Mouse (Mus musculus) brown adipose tissue, adult 24 weeks (tissue): Measurements from ENCODE around the gene Enox1. TPM values are rescaled to one million over a fixed set of nuclear protein-coding genes. Genes with fewer than 3 reads are reported as not detected.

Experiments
- H3K27ac ChIP-seq: fragments of 200-500 bp; replicated peaks from 2 replicates; pipeline ENCODE4 v1.5.1; 2012; ENCODE audit warnings: low read depth, mild to moderate bottlenecking, low read length
- H3K4me1 ChIP-seq: fragments of 200-500 bp; 2 replicates; pipeline ENCODE4 v1.6.1; 2012; ENCODE audit warnings: low read length, mixed read lengths; ENCODE audit not compliant: control insufficient read depth, insufficient read depth, insufficient read length
- H3K4me3 ChIP-seq: fragments of 200-500 bp; 2 replicates; pipeline ENCODE4 v1.5.1; 2012; ENCODE audit warnings: low read depth, mild to moderate bottlenecking, low read length, moderate library complexity; ENCODE audit not compliant: insufficient read depth
- polyA plus RNA-seq: library from polyadenylated mRNA; stranded (reverse); fragments of >200 nt; gene quantifications from 2 replicates; pipeline ENCODE4 v1.2.4, GENCODE M21; 2012; ENCODE audit not compliant: missing spikeins, insufficient read depth, insufficient read length

Gene Enox1
- polyA plus RNA-seq, 1 experiment, result 0.71 TPM

DNA sequence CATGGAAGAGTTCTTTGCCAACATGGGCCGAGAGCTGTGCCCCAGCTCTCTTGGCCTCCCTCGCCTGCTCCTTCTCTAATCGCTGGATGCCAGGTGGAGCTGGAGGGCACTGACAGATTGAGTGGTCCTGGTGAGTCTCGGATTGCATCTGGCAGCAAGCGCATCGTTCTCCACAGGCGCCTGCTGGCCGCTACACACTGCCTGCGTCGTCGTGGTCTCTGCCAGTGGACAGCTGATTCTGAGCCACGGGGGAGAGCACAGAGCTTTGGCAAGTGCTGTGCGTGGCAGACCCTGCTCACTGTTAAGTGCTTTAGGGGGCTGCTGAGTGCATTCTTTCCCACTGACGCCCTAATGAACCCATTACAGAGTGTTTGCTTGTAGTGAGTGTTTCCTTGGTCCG is 17.9 kb downstream of the Enox1 start:
- H3K27ac ChIP-seq, result no peak overlapping the region

DNA sequence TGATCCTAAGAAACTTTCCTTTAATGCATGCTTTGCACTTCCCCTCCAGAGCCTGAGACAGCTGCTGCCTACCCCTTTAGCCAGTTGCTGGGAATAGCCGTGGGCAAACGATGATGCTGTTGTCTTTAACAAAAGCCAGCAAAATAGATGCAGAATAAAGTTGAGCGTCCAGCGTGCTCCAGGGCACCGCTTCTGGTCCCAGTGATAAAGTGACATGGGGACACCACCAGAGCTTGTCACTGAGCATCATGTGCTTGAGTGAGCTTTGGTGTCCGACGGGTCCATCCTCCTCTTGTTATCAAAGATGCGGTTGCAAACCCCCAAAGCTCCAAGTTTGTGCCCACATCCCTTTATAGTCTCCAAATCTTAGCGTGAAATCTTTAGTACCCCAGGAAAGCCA is 18.4 kb downstream of the Enox1 start:
- Histone ChIP-seq H3K4me3 (no peak overlapping the region), H3K27ac (no peak overlapping the region), H3K4me1 (no peaks in the 10 kb centered on the region)

More for the DNA sequence above, 17.9 kb downstream of the Enox1 start:
- Histone ChIP-seq H3K4me1 (no peaks in the 10 kb centered on the region), H3K4me3 (no peak overlapping the region)

DNA sequence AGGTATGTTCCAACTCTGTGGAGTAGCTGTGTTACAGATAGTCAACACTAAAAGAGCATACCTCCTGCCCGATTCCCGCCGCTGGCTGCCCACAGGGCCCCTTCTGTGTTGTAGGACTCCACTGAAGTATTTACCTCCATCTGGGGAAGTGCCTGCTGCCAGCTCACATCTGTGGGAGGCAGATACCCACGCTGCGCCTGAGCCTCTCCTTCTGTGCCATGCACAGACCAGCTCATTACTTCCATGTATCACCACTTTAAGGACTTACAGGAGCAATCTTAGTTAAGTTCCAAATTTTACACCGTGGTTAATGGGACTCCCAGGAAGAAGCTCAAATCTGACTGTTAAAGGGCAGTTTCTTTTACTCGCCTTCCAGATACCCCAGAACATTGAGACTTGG is 23.7 kb downstream of the Enox1 start:
- Histone ChIP-seq H3K27ac (no peak overlapping the region), H3K4me3 (no peak overlapping the region), H3K4me1 (no peaks in the 10 kb centered on the region)

DNA sequence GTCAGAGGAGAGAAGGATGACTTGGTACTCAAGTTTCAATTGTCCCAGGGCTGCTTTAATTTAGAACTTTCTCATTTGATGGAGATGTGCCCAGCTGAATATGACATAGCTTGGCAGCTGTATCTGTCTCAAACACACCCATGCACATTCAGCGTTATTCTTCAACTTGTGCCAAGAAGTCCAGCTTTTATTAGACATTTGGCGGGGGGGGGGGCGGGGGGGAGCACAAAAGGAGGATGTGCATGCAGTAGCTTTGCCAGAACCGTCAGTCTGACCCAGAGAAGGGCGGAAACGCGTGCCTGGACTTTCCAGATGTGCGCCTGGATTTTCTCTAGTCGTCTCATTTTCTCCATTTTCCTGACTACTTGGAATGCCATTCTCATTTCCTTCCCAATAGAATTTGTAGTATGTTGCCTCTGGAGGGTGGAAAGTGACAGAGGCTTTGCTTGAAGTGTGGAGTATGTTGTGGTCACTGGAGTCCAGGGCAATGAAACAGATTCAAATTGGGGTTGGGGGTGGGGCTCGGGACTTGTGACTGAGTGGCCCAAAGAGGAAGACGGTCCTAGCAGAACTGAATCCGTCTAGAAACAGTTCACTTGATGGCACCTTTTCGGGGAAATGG is 24.3 kb downstream of the Enox1 start:
- no peak overlapping the region for H3K27ac ChIP-seq
- no peaks in the 10 kb centered on the region for H3K4me1 ChIP-seq
- no peak overlapping the region for H3K4me3 ChIP-seq

DNA sequence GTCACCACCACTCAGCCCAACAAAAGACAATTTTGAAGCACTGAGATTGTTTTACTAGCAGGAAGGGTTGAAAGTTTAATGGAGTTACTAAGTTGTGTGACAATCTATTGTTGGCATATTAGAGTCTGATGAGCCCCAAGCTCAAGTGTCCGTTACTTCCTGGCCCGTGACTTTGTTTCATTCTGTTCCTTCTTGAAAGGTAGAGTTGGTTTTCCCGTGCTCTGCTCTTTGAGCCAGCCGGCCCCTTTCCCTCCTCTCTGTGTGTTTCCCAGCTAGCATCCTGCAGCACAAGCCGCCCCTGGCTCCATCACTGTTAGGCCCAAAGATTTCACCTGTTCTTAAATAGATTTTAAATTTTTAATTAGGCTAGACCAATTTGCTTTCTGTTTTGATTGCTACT is 26.9 kb downstream of the Enox1 start:
- Histone ChIP-seq H3K4me1 (no peaks in the 10 kb centered on the region), H3K4me3 (no peak overlapping the region), H3K27ac (no peak overlapping the region)

DNA sequence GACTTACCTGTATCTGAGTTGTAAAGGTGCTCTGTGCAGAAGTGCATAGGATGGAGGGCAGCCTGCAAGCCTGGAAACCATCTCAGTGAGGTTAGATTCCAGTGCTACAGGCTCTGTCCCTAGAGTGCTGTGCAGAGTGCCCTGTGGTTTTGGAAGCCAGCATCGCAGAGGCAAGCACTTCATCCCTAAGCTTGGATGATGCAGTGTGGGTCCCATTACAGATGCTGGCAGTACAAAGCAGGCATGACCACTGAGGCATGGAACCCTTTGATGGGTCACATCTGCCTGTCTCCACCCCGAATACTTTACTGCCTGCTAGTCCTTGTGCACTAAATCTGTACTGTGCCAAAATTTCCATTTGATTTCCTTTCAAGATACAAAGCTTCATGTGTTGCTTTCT is 33.6 kb downstream of the Enox1 start:
- H3K4me1 ChIP-seq, result no peaks in the 10 kb centered on the region
- no peak overlapping the region for H3K4me3 ChIP-seq
- H3K27ac ChIP-seq, result no peak overlapping the region

DNA sequence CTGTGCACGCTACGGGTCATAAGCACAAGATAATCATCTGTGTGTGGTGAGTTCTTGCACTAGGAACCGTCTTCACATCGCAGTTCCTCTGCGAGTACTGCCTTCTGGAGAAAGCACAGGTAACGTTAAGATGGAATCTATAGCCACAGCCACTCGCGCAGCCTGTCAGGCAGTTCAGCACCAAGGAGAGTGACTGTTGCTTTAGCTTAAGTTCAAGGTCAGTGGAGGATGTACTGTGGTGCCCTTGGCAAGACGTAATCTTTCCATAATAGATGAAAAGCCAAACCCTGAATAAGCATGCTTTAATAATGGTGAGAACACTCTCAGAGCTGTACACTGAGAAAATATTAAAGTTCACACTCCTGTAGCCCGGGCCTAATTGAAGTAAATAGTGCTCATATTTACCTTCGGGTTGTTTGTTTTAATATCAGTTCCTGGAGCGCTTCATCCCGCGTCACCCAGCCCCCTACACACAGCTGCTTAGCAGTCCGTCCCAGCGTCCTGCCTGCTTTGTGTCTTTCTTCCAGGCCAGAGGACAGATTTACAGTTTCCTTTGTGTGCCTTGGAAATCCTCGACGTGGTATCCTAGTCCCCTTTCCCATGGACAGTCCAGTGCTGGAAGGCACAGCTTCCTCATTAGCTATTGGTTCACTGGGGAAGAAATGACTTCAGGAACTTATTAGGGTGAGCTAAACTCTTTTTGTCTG is 38.9 kb downstream of the Enox1 start:
- no peak overlapping the region for H3K27ac ChIP-seq
- no peaks in the 10 kb centered on the region for H3K4me1 ChIP-seq
- H3K4me3 ChIP-seq, result no peak overlapping the region

DNA sequence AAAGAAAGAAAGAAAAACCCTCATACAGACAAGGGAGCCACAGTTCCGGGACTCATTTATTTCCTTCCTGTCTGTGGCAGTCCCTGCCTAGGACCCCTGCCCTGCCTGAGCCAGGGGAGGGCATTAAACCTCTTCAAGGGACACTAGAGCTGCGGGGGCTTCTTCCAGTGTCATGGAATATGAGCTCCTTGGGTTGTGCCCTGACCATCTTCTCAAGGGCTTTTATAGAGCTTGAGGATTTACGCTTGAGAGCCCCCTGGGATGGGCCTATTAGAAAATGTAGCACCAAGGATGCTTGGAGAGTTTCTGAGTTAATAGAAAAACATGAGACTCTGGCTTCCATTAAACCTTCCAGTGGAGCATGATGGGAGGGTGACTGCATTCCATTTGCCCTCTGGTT is 39.7 kb downstream of the Enox1 start:
- Histone ChIP-seq H3K27ac (no peak overlapping the region), H3K4me3 (no peak overlapping the region), H3K4me1 (no peaks in the 10 kb centered on the region)

DNA sequence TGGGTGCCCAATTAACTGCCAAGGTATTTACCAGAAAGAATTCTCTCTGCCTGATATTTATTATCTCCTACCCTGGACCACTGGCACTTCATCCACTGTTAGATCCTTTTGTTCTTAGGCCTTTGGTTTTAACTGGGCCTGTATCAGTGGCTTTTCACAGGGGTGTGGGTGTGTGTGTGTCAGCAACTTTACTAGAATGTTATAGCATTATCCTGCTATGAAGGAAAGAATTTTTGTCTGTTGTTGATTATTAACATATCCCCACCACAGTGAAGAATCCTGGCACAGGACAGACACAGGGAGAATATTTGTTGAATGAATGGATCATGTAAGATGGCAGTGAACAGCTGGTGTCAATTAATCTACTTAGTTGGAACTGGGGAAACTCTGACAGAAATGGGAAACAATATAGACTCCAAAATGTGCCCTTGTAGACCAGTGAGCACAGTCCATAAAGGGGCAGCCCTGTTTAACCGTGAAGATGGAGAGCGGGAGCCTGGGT is 40.9 kb downstream of the Enox1 start:
- no peak overlapping the region for H3K27ac ChIP-seq
- no peaks in the 10 kb centered on the region for H3K4me1 ChIP-seq
- no peak overlapping the region for H3K4me3 ChIP-seq

DNA sequence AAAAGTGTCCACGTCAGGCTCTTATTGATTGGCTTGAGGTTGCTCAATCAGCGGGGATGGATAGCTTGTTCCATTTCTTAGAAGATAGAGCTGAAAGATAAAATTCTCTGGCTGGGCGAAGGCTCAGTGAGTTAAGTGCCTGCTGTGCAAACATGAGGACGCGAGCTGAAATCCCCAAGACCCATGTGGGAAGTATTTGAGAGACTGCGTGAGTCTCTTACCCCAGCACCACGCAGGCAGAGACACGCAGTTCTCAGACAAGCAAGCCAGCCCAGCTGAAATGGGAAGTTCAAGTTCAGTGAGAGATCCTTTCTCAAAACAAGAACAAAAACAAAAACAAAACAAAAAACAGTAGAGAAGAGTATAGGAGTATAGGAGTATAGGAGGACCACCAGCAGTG is 54.3 kb downstream of the Enox1 start:
- Histone ChIP-seq H3K4me1 (no peaks in the 10 kb centered on the region), H3K27ac (no peak overlapping the region), H3K4me3 (no peak overlapping the region)

DNA sequence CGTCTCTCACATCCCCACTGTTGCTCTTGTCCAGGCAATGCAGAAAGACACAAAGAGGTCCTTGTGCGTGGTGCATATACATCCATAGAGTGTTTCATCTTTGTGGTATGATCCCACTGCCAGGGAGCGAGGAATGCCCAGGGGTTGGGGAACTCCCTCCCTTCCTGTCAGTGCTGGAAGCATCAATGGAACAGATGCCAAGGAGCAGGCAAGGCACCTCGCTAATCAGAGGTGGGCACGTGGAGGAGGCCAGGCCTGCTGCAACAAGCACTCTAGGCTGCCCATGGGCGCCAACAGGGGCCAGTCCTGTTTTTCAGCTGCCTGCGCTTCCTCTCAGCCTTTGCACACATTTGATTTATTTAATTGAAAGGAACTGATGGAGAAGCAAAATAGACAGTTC is 56.6 kb downstream of the Enox1 start:
- Histone ChIP-seq H3K27ac (no peak overlapping the region), H3K4me3 (no peak overlapping the region), H3K4me1 (no peaks in the 10 kb centered on the region)

DNA sequence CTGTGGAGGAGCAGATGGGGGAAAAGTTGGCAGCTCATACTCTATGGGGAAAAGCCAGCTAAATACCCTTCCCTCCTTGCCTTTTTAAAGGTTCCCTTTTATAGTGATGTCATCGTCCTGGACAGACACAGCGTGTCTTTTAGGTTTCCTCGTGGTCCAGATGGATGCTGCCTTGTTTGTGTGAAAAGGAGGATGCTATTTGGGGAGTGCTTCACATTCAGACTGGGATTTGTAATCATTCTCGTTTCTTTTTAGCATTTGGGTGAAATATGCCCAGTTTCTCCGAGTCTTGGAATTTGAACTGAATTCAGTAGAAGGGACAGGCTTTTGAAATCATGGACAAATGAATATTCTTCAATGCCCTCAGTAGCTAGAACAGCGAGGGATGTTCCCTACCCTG is 58.3 kb downstream of the Enox1 start:
- Histone ChIP-seq H3K4me3 (no peak overlapping the region), H3K4me1 (no peaks in the 10 kb centered on the region), H3K27ac (no peak overlapping the region)

DNA sequence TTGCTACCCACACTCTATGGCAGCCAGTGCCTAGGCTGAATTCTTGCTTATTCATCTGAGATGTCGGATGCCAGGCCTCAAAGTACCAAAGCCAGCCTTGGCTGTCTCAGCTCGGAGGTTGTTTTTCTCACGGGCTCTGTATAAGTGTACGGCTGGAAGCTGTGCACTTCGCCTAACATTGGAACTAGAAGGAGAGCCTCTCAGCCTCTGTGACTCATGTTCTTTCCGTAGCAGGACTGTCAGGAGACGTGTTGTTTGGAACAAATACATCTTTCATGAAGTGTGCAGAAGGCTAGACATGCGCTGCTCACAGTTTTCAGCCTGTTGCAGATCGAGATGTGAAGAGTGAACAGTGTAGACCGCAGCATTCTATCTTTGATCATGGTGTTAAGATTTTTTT is 68.8 kb downstream of the Enox1 start:
- Histone ChIP-seq H3K4me1 (no peaks in the 10 kb centered on the region), H3K4me3 (no peak overlapping the region), H3K27ac (no peak overlapping the region)

DNA sequence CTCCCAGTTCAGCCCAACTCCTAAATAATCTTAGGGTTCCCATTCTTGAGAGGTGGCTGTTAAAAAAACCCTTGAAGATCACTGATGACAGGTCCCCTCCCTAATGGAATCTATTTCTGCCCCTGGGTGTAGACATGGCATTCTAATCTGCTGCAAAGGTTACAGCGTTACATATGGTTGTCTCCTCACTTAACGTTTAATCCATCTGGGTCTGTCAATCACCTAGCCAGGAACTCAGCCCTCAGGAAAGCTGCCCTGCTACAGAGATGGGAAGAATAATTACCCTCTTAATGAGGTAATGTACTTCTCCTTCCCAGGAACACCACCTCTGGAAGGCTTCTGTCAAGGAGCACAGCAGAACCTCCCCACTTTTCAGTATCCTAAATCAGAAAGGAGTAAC is 82.2 kb downstream of the Enox1 start:
- Histone ChIP-seq H3K4me1 (no peaks in the 10 kb centered on the region), H3K27ac (no peak overlapping the region), H3K4me3 (no peak overlapping the region)

DNA sequence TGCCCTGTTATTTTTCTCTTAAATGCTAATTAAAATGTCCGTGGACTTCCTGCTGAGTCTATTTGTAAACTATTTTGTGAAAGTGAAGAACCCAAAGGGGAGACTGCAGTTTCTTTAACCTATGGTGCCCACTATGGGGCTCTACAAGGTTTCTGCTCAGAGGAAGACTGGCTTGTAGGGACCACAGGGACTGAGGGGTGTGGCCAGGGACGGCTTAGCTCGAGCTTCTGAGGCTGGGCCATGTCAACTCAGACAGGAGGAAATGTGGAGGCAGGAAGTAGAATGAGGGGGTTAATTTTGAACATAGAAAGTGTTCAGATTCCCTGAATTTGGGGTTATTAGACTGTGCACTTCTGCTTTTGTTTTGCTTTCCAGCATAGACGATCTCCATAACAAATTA is 82.8 kb downstream of the Enox1 start:
- H3K27ac ChIP-seq, result no peak overlapping the region
- no peak overlapping the region for H3K4me3 ChIP-seq
- no peaks in the 10 kb centered on the region for H3K4me1 ChIP-seq

DNA sequence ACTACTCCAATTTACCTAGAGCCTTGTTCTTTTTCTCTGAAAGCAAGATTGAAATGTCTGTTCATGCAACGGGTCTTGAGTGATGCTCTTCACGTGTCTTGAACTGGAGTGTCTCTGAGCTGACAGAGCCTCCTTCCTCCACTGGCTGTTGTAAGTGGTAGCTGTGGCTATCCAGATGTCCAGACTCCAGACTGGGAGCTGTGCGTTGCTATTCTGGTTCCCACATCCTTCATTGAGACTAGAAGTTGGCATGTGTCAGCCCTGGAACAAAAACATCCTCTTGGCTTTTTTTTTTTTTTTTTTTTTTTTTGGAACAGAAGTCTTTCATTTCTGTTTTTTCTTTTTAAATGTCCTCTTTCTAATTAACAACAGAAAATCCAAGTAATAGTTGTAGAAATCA is 90.4 kb downstream of the Enox1 start:
- no peak overlapping the region for H3K4me3 ChIP-seq
- peaks cover 3% of the 10 kb centered on the region; the same call in 1 of the 2 replicates for H3K4me1 ChIP-seq
- no peak overlapping the region for H3K27ac ChIP-seq
